Mouse (Mus musculus) 3134 (cell line): ENCODE measurements at regions not wholly inside any gene's neighbourhood (a gene's known extent, or its start where the extent isn't known, plus 50 kb on each side); places are given as distances from the start of the nearest gene placed in this dataset.
A peak's percentile ranks its signal among the peaks of the same experiment; 100 is the strongest.

Experiments used
- DNase-seq: peaks from one replicate; pipeline ENCODE4 v3.0.0-alpha.2; 2011; ENCODE audit warnings: low spot score; ENCODE audit not compliant: insufficient read length; ENCODE audit errors: extremely low read depth

GRCm38 (mm10) chr7:113109481-113109880 lies 97.8 kb upstream of the Arntl start:
- no peak for DNase-seq

- no peak for DNase-seq
Measured at GRCm38 (mm10) chr7:113110867-113111508, 96.3 kb upstream of the Arntl start.

- DNase-seq = no peak
Measured at GRCm38 (mm10) chr7:113113266-113113893, 93.9 kb upstream of the Arntl start.

GRCm38 (mm10) chr7:113117599-113117998 lies 89.7 kb upstream of the Arntl start:
- no peak for DNase-seq

- no peak for DNase-seq
Measured at GRCm38 (mm10) chr7:113121911-113122319, 85.3 kb upstream of the Arntl start.

- DNase-seq = no peak
Measured at GRCm38 (mm10) chr7:113126010-113126409, 81.3 kb upstream of the Arntl start.

- no peak for DNase-seq
Measured at GRCm38 (mm10) chr7:113130552-113130951, 76.7 kb upstream of the Arntl start.

- peak; percentile 50 for DNase-seq
Measured at GRCm38 (mm10) chr7:113131945-113132538, 75.2 kb upstream of the Arntl start.

GRCm38 (mm10) chr7:113133891-113134290 lies 73.4 kb upstream of the Arntl start:
- peak; percentile 25 for DNase-seq

- peak; percentile 37 for DNase-seq
Measured at GRCm38 (mm10) chr7:113140011-113140438, 67.2 kb upstream of the Arntl start.

- DNase-seq = no peak
Measured at GRCm38 (mm10) chr7:113141846-113142683, 65.2 kb upstream of the Arntl start.

GRCm38 (mm10) chr7:113143552-113143951 lies 63.7 kb upstream of the Arntl start:
- DNase-seq = no peak

GRCm38 (mm10) chr7:113145046-113145445 lies 62.2 kb upstream of the Arntl start:
- no peak for DNase-seq

GRCm38 (mm10) chr7:113146108-113146507 lies 61.2 kb upstream of the Arntl start:
- DNase-seq = no peak

GRCm38 (mm10) chr7:113146526-113146925 lies 60.7 kb upstream of the Arntl start:
- peak; percentile 63 for DNase-seq

GRCm38 (mm10) chr7:113147391-113148332 lies 59.6 kb upstream of the Arntl start:
- peak; percentile 87 for DNase-seq

- DNase-seq = peak; percentile 53
Measured at GRCm38 (mm10) chr7:113148700-113149099, 58.6 kb upstream of the Arntl start.

- DNase-seq = no peak
Measured at GRCm38 (mm10) chr7:113149966-113150470, 57.2 kb upstream of the Arntl start.

- peak; percentile 25 for DNase-seq
Measured at GRCm38 (mm10) chr7:113150789-113151188, 56.5 kb upstream of the Arntl start.

- DNase-seq = peak; percentile 66
Measured at GRCm38 (mm10) chr7:113151499-113151898, 55.8 kb upstream of the Arntl start.
